27 mouse cellular contexts compared by ENCODE assay signal in the genomic region with DNA sequence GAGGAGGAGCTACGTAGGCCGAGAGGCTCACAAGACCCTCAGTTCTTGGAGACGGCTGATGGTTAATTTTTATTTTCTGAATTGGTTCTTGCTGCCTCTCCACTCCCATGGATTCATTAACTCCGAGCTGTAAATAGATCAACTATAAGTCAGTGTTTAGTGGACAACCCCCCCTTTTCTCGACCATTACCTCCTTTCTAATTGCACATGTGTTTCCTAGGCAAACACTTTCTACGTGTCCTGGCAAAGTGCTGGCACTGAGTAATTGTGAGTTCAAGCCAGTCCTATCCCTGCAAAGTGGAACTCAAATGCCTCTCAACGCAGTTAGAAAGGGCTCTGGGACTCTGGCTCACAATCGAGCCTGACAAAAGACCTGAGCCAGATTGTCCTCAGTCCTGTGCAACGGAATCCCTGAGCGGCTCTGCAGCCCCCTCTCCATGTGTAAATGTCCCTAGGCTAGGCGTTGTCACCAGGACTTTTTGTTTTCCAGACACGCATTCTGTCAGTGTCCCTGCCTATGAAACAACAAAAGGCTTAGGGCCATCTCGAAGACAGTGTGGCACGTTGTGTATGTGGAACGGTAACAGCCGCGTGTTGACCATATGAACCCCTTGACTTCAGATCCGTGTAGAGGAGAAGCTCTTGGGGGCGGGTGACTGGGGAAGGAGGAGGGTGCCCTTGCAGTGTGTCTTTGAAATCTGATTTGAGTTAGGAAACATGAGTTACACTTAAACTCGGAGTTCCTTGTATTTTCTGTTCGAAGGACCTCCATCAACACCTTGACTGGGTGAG.
A peak's percentile ranks its signal among the peaks of the same experiment; 100 is the strongest.
DNase-seq lines count a peak whose midpoint lies in the region; ATAC-seq lines count a peak whose summit lies in the region.
"Had no signal": no experiment of that assay in that cellular context is flagged by ENCODE, and none has a peak within 500 bp of the region (broad histone marks: within the 10 kb centered on the region; RNA-seq: fewer than 3 reads in every experiment).

No protein-coding gene starts in this region.

- no peak overlapping the region for H3K27ac ChIP-seq in hindbrain, embryonic 14.5 days
- H3K27ac ChIP-seq in hindbrain, embryonic 12.5 days: no peak overlapping the region
- peak overlapping the region; percentile 80 for H3K27ac ChIP-seq in kidney, embryonic 15.5 days
- H3K27ac ChIP-seq in limb, embryonic 11.5 days (replicated peaks; ENCODE audit: low read depth, low read length): no peak overlapping the region
- H3K27ac ChIP-seq in limb, embryonic 10.5 days: no peak overlapping the region
- H3K27ac ChIP-seq: forebrain, embryonic 10.5 days; forebrain, embryonic 13.5 days; heart, embryonic 15.5 days; hindbrain, embryonic 10.5 days had no signal

- H3K9me3 ChIP-seq in hindbrain, embryonic 14.5 days (ENCODE audit: control insufficient read depth, low read length): no peaks in the 10 kb centered on the region
- no peaks in the 10 kb centered on the region for H3K9me3 ChIP-seq in hindbrain, embryonic 12.5 days (replicated peaks)
- no peaks in the 10 kb centered on the region for H3K9me3 ChIP-seq in kidney, embryonic 15.5 days (replicated peaks)
- H3K9me3 ChIP-seq in limb, embryonic 11.5 days (ENCODE audit: control insufficient read depth, low read length): no peaks in the 10 kb centered on the region
- no peaks in the 10 kb centered on the region for H3K9me3 ChIP-seq in limb, embryonic 10.5 days (replicated peaks)
- H3K9me3 ChIP-seq: forebrain, embryonic 10.5 days; forebrain, embryonic 13.5 days; heart, embryonic 12.5 days; heart, embryonic 15.5 days; hindbrain, embryonic 10.5 days had no signal

- H3K36me3 ChIP-seq in hindbrain, embryonic 14.5 days (replicated peaks; ENCODE audit: control insufficient read depth, insufficient read depth): no peaks in the 10 kb centered on the region
- peaks cover 11% of the 10 kb centered on the region; the same call in 1 of the 2 replicates for H3K36me3 ChIP-seq in hindbrain, embryonic 12.5 days
- H3K36me3 ChIP-seq in kidney, embryonic 15.5 days: peaks cover 12% of the 10 kb centered on the region
- H3K36me3 ChIP-seq in limb, embryonic 11.5 days (ENCODE audit: control insufficient read depth, insufficient read depth, low read length): 0 out of 2 replicates have a peak, but pooled peaks cover 3% of the 10 kb centered on the region
- H3K36me3 ChIP-seq in limb, embryonic 10.5 days: peaks cover 25% of the 10 kb centered on the region
- H3K36me3 ChIP-seq: G1E; heart, embryonic 15.5 days had no signal

- WGBS in hindbrain, embryonic 14.5 days: 86% methylated on average over 21 of the region's 21 CpGs
- WGBS in hindbrain, embryonic 12.5 days: 88% methylated on average over 21 of the region's 21 CpGs
- 84% methylated on average over 21 of the region's 21 CpGs for WGBS in kidney, embryonic 15.5 days
- 84% methylated on average over 21 of the region's 21 CpGs for WGBS in limb, embryonic 11.5 days
- WGBS in limb, embryonic 10.5 days: 88% methylated on average over 21 of the region's 21 CpGs

- ATAC-seq in hindbrain, embryonic 14.5 days (ENCODE audit: low FRiP score): peak; percentile 21; the same call in 1 of the 2 replicates
- no peak for ATAC-seq in hindbrain, embryonic 12.5 days (ENCODE audit: low FRiP score)
- peak; percentile 85 for ATAC-seq in kidney, embryonic 15.5 days (replicated peaks; ENCODE audit: low FRiP score)
- ATAC-seq in limb, embryonic 11.5 days (ENCODE audit: insufficient number of reproducible peaks, low FRiP score, low TSS enrichment, low read depth): no peak
- ATAC-seq: forebrain, embryonic 13.5 days; forebrain, embryonic 16.5 days; hindbrain, embryonic 16.5 days; inflammation-experienced regulatory T-cells, adult 6 months; Patski had no signal

- H3K4me2 ChIP-seq in hindbrain, embryonic 14.5 days (replicated peaks): no peak overlapping the region
- no peak overlapping the region for H3K4me2 ChIP-seq in hindbrain, embryonic 12.5 days (replicated peaks)
- H3K4me2 ChIP-seq in kidney, embryonic 15.5 days: no peak overlapping the region
- H3K4me2 ChIP-seq in limb, embryonic 11.5 days (ENCODE audit: low read depth, severe bottlenecking): no peak overlapping the region
- H3K4me2 ChIP-seq: forebrain, embryonic 13.5 days; heart, embryonic 12.5 days; heart, embryonic 15.5 days had no signal

- no peak overlapping the region for H3K9ac ChIP-seq in hindbrain, embryonic 14.5 days
- no peak overlapping the region for H3K9ac ChIP-seq in hindbrain, embryonic 12.5 days
- no peak overlapping the region for H3K9ac ChIP-seq in kidney, embryonic 15.5 days
- H3K9ac ChIP-seq in limb, embryonic 11.5 days (ENCODE audit: low read length): no peak overlapping the region
- H3K9ac ChIP-seq: forebrain, embryonic 13.5 days; heart, embryonic 12.5 days; heart, embryonic 15.5 days had no signal

- H3K4me3 ChIP-seq in hindbrain, embryonic 14.5 days (replicated peaks; ENCODE audit: low read length): no peak overlapping the region
- no peak overlapping the region for H3K4me3 ChIP-seq in hindbrain, embryonic 12.5 days
- no peak overlapping the region for H3K4me3 ChIP-seq in kidney, embryonic 15.5 days (replicated peaks)
- no peak overlapping the region for H3K4me3 ChIP-seq in limb, embryonic 11.5 days (ENCODE audit: low read depth, low read length)
- no peak overlapping the region for H3K4me3 ChIP-seq in limb, embryonic 10.5 days
- H3K4me3 ChIP-seq: forebrain, embryonic 10.5 days; forebrain, embryonic 13.5 days; heart, embryonic 12.5 days; heart, embryonic 15.5 days; hindbrain, embryonic 10.5 days had no signal

- H3K27me3 ChIP-seq in hindbrain, embryonic 14.5 days (ENCODE audit: control insufficient read depth, insufficient read depth, low read length): no peaks in the 10 kb centered on the region
- no peaks in the 10 kb centered on the region for H3K27me3 ChIP-seq in hindbrain, embryonic 12.5 days
- no peaks in the 10 kb centered on the region for H3K27me3 ChIP-seq in kidney, embryonic 15.5 days
- no peaks in the 10 kb centered on the region for H3K27me3 ChIP-seq in limb, embryonic 11.5 days (ENCODE audit: control insufficient read depth, insufficient read depth, low read length)
- H3K27me3 ChIP-seq in limb, embryonic 10.5 days (ENCODE audit: low read depth, poor library complexity, severe bottlenecking): no peaks in the 10 kb centered on the region
- H3K27me3 ChIP-seq: CH12.LX; forebrain, embryonic 13.5 days; heart, embryonic 12.5 days; heart, embryonic 15.5 days had no signal

- DNase-seq in hindbrain, embryonic 14.5 days (ENCODE audit: low spot score): no peak
- no peak for DNase-seq in kidney, adult 8-10 months
- DNase-seq in limb, embryonic 11.5 days (ENCODE audit: low spot score): peak; percentile 20
- no peak for DNase-seq in limb, embryonic 10.5 days (ENCODE audit: low spot score)
- DNase-seq: adrenal gland, postnatal 10 days; adrenal gland, postnatal 36 days; B cell, adult 2 months; cerebellum, adult 18-20 months; cerebellum, adult 9-10 months; cerebellum, postnatal 14 days; gastrocnemius, postnatal 10 days; gastrocnemius, postnatal 36 days; heart, postnatal 10 days; heart, postnatal 36 days had no signal

- H3K4me1 ChIP-seq in hindbrain, embryonic 14.5 days (replicated peaks; ENCODE audit: control insufficient read depth, insufficient read depth, low read length): no peaks in the 10 kb centered on the region; the same call in 1 of the 2 replicates
- peaks cover 3% of the 10 kb centered on the region; the same call in 1 of the 2 replicates for H3K4me1 ChIP-seq in hindbrain, embryonic 12.5 days
- peaks cover 14% of the 10 kb centered on the region for H3K4me1 ChIP-seq in kidney, embryonic 15.5 days
- no peaks in the 10 kb centered on the region for H3K4me1 ChIP-seq in limb, embryonic 11.5 days (ENCODE audit: control insufficient read depth, insufficient read depth, low read length)
- peaks cover 24% of the 10 kb centered on the region for H3K4me1 ChIP-seq in limb, embryonic 10.5 days

Comparison
In these comparisons a context has a peak if more than half of its experiments do, and no peak if none do; other contexts are left out.
1. ATAC-seq: peak in hindbrain, embryonic 14.5 days (single experiment) and kidney, embryonic 15.5 days (single experiment); none in hindbrain, embryonic 12.5 days (single experiment) and limb, embryonic 11.5 days (single experiment).